Mouse (Mus musculus): Measurements from ENCODE around the gene Dohh. TPM values are rescaled to one million over a fixed set of nuclear protein-coding genes. Genes with fewer than 3 reads are reported as not detected.

The Dohh gene
- polyA plus RNA-seq, 1 experiment from 2014 or later: 48.3 TPM

DNA sequence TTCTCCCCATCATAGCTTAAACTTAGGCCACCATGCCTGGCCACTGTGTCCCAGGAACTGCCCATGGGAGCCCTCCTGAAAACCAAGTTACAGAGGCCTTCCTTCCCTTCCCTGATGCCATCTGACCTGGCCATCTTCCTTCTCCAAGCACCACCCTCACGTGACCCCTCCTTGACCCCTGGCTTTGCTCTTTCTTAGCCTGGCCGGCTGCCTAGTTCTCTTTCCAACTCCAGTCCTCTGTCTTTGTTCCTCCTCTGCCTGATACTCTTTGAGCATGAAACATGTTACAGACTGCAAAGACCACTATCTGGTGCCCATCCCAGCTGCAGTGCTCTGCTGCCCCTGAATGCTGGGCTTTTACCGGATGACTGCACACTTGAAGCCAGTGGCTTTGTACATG is 5.1 kb downstream of the Dohh start:
- H3K4me2 ChIP-seq (ENCODE audit: low read depth, low read length): no peak overlapping the region
- H3K4me1 ChIP-seq (ENCODE audit: control insufficient read depth, low read depth, low read length): peaks cover 44% of the 10 kb centered on the region

DNA sequence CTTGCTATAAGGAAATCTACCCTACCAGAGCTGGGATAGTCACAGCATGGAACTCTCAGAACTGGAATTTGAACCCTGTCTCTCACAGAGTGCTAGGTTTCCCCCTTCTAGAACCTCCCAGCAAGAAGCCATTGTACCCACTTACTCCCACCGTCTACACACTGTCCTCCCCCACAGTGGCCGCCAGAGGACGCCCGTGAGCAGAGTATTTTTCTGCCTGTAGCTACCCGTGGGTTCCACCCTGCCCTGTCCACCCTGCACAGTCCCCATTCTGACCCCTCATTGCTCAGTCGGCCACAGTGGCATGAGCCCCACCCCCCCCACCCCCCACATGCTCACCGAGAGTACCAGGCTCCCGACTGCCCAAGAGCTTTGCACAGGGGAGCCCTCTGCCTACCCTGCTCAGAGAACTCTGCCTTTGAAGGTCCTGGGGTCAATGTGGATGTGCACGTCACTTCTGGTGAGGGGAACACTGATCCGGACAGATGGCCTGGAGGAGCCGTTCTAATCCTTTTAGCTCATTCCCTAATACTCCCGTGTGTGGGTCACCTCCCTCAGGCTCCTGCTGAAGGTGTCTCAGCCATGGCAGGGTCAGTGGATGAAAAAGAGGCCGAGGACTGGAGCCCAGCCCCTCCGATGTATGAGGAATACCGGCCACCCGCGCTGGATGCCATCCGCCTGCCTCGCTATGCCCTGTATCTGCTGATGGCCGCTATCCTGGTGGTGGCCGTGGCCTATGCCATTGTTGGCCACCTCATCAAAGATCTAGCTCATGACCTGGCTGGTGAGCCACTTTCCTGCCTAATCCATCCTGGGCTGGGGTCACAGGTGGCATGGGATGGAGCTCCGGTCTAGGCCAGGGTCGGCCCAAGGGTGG is 5.8 kb downstream of the Dohh start:
- H3K4me1 ChIP-seq (ENCODE audit: control insufficient read depth, low read depth, low read length): peaks cover 40% of the 10 kb centered on the region
- peaks cover 26% of the 10 kb centered on the region for H3K36me3 ChIP-seq (ENCODE audit: control insufficient read depth, insufficient read depth)
- H3K4me2 ChIP-seq (ENCODE audit: low read depth, low read length): no peak overlapping the region
- H3K9ac ChIP-seq (ENCODE audit: low read depth, low read length): no peak overlapping the region
- peak; percentile 44 for ATAC-seq (ENCODE audit: low read depth)
- no peak overlapping the region for H3K4me3 ChIP-seq (ENCODE audit: low read depth, low read length)
- no peaks in the 10 kb centered on the region for H3K9me3 ChIP-seq (replicated peaks; ENCODE audit: control insufficient read depth, low read length)
- no peak overlapping the region for H3K27ac ChIP-seq (ENCODE audit: low read length)
- no peaks in the 10 kb centered on the region for H3K27me3 ChIP-seq (ENCODE audit: control insufficient read depth, insufficient read depth, low read depth, low read length)
- 55% methylated on average over 23 of the region's 23 CpGs for WGBS (ENCODE audit: insufficient replicate concordance)

More for the DNA sequence above, 5.1 kb downstream of the Dohh start:
- H3K36me3 ChIP-seq (ENCODE audit: control insufficient read depth, insufficient read depth): peaks cover 26% of the 10 kb centered on the region
- peak overlapping the region; percentile 25; the same call in 1 of the 2 replicates for H3K27ac ChIP-seq (ENCODE audit: low read length)
- no peaks in the 10 kb centered on the region for H3K9me3 ChIP-seq (replicated peaks; ENCODE audit: control insufficient read depth, low read length)
- H3K9ac ChIP-seq (ENCODE audit: low read depth, low read length): no peak overlapping the region
- H3K27me3 ChIP-seq (ENCODE audit: control insufficient read depth, insufficient read depth, low read depth, low read length): no peaks in the 10 kb centered on the region
- 70% methylated on average over 3 of the region's 3 CpGs for WGBS (ENCODE audit: insufficient replicate concordance)
- no peak for ATAC-seq (ENCODE audit: low read depth)
- H3K4me3 ChIP-seq (ENCODE audit: low read depth, low read length): no peak overlapping the region

DNA sequence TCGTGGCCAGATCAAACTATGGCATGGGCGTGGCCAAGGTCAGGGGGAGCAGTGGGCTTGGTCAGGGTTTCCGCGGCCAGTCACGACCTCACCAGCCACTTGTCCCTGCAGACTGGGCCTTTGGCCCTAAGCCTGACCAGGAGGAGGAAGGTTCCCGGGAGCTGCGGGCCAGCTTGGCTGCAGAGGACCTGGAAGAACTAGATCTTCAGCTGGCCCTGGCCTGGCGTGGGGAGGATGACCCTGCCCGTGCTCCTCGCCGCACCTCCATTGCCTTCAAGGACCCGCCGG is 6.4 kb downstream of the Dohh start:
- H3K9ac ChIP-seq (ENCODE audit: low read depth, low read length): no peak overlapping the region
- H3K4me3 ChIP-seq (ENCODE audit: low read depth, low read length): no peak overlapping the region
- H3K27ac ChIP-seq (ENCODE audit: low read length): no peak overlapping the region
- WGBS (ENCODE audit: insufficient replicate concordance): 79% methylated on average over 13 of the region's 13 CpGs
- ATAC-seq (ENCODE audit: low read depth): no peak
- H3K9me3 ChIP-seq (replicated peaks; ENCODE audit: control insufficient read depth, low read length): no peaks in the 10 kb centered on the region
- peaks cover 34% of the 10 kb centered on the region for H3K4me1 ChIP-seq (ENCODE audit: control insufficient read depth, low read depth, low read length)
- peaks cover 26% of the 10 kb centered on the region for H3K36me3 ChIP-seq (ENCODE audit: control insufficient read depth, insufficient read depth)
- H3K4me2 ChIP-seq (ENCODE audit: low read depth, low read length): no peak overlapping the region
- no peaks in the 10 kb centered on the region for H3K27me3 ChIP-seq (ENCODE audit: control insufficient read depth, insufficient read depth, low read depth, low read length)

DNA sequence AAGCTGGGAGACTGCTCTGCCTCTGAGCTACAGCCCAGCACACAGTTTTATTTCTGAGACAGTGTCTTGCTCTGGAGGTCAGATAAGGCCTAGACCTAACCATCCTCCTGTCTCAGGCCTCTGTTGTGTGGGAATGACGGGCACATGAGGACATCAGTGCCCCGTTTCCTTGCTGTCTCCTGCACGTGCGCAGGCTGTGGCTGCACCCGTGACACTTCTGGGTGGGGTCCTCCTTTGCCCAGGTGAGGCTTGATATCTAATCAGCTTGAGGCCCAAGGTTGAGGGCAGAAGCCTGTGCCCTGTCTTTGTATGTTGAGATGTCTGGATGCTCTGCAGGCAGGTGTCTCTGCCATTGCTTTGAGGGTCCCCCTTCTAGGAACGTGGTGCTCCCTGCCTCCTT is 8.0 kb downstream of the Dohh start:
- ATAC-seq (ENCODE audit: low read depth): no peak
- no peak overlapping the region for H3K4me3 ChIP-seq (ENCODE audit: low read depth, low read length)
- no peak overlapping the region for H3K9ac ChIP-seq (ENCODE audit: low read depth, low read length)
- H3K9me3 ChIP-seq (replicated peaks; ENCODE audit: control insufficient read depth, low read length): no peaks in the 10 kb centered on the region
- WGBS (ENCODE audit: insufficient replicate concordance): 60% methylated on average over 6 of the region's 6 CpGs
- H3K4me1 ChIP-seq (ENCODE audit: control insufficient read depth, low read depth, low read length): peaks cover 29% of the 10 kb centered on the region
- no peak overlapping the region for H3K4me2 ChIP-seq (ENCODE audit: low read depth, low read length)
- no peaks in the 10 kb centered on the region for H3K27me3 ChIP-seq (ENCODE audit: control insufficient read depth, insufficient read depth, low read depth, low read length)
- no peak overlapping the region for H3K27ac ChIP-seq (ENCODE audit: low read length)
- H3K36me3 ChIP-seq (ENCODE audit: control insufficient read depth, insufficient read depth): peaks cover 12% of the 10 kb centered on the region

DNA sequence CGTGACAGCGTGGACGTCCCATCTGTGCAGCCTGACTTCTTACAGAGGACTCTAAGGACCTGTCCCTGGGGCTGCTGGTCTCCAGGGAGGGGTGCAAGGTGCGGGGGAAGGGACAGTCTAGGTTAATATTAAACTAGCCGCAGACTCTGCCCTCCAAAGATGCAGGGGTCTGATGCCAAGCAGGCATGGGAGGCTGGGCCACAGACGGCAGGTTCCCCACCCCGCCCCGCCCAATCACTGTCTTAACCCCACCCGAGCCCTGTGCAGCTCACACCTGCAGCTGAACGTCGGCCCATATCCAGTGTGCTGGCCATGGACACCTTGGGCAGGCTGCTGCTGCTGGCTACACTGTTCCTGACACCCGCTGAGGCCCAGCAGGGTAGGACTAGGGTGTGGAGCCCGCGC is 8.6 kb downstream of the Dohh start, which contains the start of gene Smim24:
Gene Smim24, plus strand, starts transcription at position 271 of the 405 bp plus-strand sequence.
- Histone ChIP-seq H3K9ac (ENCODE audit: low read depth, low read length) (peak within 1 kb of the TSS; percentile 6; the same call in 1 of the 2 replicates), H3K4me1 (ENCODE audit: control insufficient read depth, low read depth, low read length) (peaks cover 29% of the 10 kb centered on the region), H3K36me3 (ENCODE audit: control insufficient read depth, insufficient read depth) (peaks cover 7% of the 10 kb centered on the region), H3K27ac (ENCODE audit: low read length) (no peak within 1 kb of the TSS), H3K4me3 (ENCODE audit: low read depth, low read length) (peak within 1 kb of the TSS; percentile 16), H3K4me2 (ENCODE audit: low read depth, low read length) (peak within 1 kb of the TSS; percentile 46), H3K9me3 (replicated peaks; ENCODE audit: control insufficient read depth, low read length) (no peaks in the 10 kb centered on the region), H3K27me3 (ENCODE audit: control insufficient read depth, insufficient read depth, low read depth, low read length) (no peaks in the 10 kb centered on the region)
- ATAC-seq (ENCODE audit: low read depth): no peak
- WGBS (ENCODE audit: insufficient replicate concordance): 44% methylated on average over 14 of the region's 14 CpGs

DNA sequence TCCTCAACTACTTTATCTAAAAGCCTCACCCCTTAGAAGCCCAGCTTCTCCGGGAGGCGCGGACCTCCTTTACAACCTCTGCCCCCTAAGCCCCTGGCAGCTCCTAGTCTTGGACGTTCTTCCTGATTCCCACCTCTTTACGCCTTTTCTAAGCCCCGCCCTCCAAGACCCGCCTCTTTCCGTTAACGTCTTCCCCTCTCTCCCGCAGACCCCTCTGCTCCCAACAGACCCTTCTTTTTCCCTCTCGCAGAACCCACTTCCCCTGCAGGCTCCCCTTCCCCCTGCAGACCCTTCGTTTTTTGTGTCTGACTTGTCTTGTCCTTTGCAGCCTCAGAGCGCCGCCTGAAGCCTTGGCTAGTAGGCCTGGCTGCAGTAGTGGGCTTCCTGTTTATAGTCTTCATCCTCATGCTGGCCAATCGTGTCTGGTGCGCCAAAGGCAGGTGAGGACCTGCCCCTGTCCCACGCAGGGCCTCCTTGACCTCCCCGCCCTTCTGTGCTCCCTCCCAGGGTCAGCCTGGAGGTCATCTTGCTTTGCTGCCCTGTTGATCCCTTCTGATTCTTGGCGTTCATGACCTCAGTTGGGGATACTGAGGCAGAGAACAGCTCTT is 9.3 kb downstream of the Dohh start:
- H3K4me1 ChIP-seq (ENCODE audit: control insufficient read depth, low read depth, low read length): peaks cover 29% of the 10 kb centered on the region
- H3K27ac ChIP-seq (ENCODE audit: low read length): no peak overlapping the region
- H3K4me3 ChIP-seq (ENCODE audit: low read depth, low read length): peak overlapping the region; percentile 16
- H3K36me3 ChIP-seq (ENCODE audit: control insufficient read depth, insufficient read depth): no peaks in the 10 kb centered on the region
- peak overlapping the region; percentile 46 for H3K4me2 ChIP-seq (ENCODE audit: low read depth, low read length)
- no peak for ATAC-seq (ENCODE audit: low read depth)
- no peaks in the 10 kb centered on the region for H3K9me3 ChIP-seq (replicated peaks; ENCODE audit: control insufficient read depth, low read length)
- no peaks in the 10 kb centered on the region for H3K27me3 ChIP-seq (ENCODE audit: control insufficient read depth, insufficient read depth, low read depth, low read length)
- H3K9ac ChIP-seq (ENCODE audit: low read depth, low read length): peak overlapping the region; percentile 6; the same call in 1 of the 2 replicates
- WGBS (ENCODE audit: insufficient replicate concordance): 6% methylated on average over 19 of the region's 19 CpGs

DNA sequence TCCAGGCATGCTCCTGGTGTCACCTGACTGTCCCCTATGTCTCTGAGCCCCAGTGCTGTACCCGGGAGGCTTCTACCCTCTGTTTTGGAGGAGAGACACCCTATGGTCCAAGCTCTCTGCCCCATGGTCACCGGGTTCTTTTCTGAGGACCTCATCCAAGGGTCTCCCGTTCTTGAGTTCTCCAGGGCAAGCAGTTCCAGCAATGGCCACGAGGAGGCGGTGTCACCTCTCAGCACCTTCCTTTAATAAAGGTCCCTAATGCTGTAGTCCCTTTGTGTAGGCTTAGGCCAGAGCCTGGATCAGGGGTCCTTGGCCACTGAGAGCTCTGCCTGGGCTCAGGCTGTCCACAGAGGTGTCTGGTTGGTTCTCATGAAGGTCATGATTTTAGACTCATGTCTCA is 10.9 kb downstream of the Dohh start:
- Histone ChIP-seq H3K36me3 (ENCODE audit: control insufficient read depth, insufficient read depth) (no peaks in the 10 kb centered on the region), H3K9me3 (replicated peaks; ENCODE audit: control insufficient read depth, low read length) (no peaks in the 10 kb centered on the region), H3K4me2 (ENCODE audit: low read depth, low read length) (no peak overlapping the region), H3K27me3 (ENCODE audit: control insufficient read depth, insufficient read depth, low read depth, low read length) (no peaks in the 10 kb centered on the region), H3K27ac (ENCODE audit: low read length) (no peak overlapping the region), H3K9ac (ENCODE audit: low read depth, low read length) (no peak overlapping the region), H3K4me3 (ENCODE audit: low read depth, low read length) (no peak overlapping the region), H3K4me1 (ENCODE audit: control insufficient read depth, low read depth, low read length) (peaks cover 15% of the 10 kb centered on the region)
- 8% methylated on average over 5 of the region's 5 CpGs for WGBS (ENCODE audit: insufficient replicate concordance)
- ATAC-seq (ENCODE audit: low read depth): peak; percentile 4; the same call in 1 of the 2 replicates

DNA sequence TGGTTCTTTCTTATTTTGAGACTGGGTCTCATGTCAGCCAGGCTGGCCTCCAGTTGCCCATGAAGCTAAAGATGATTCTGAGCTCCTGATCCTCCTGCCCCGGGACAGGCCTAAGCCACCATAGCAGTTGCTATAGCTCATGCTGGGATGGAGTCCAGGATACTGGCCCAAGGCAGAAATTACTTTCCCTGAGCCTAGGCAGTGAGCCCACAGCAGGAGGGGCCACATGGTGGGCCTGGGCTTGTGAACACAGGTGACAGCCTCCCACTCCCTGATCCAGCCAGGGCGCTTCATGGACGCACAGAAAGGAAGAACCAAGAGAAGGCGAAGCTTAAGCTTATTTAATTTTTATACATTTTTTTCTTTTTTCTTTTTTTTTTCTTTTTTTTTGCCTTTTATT is 11.6 kb downstream of the Dohh start:
- Histone ChIP-seq H3K27ac (ENCODE audit: low read length) (no peak overlapping the region), H3K9ac (ENCODE audit: low read depth, low read length) (no peak overlapping the region), H3K4me1 (ENCODE audit: control insufficient read depth, low read depth, low read length) (peaks cover 14% of the 10 kb centered on the region), H3K4me3 (ENCODE audit: low read depth, low read length) (no peak overlapping the region), H3K36me3 (ENCODE audit: control insufficient read depth, insufficient read depth) (no peaks in the 10 kb centered on the region), H3K9me3 (replicated peaks; ENCODE audit: control insufficient read depth, low read length) (no peaks in the 10 kb centered on the region), H3K4me2 (ENCODE audit: low read depth, low read length) (no peak overlapping the region), H3K27me3 (ENCODE audit: control insufficient read depth, insufficient read depth, low read depth, low read length) (no peaks in the 10 kb centered on the region)
- ATAC-seq (ENCODE audit: low read depth): no peak
- WGBS (ENCODE audit: insufficient replicate concordance): 71% methylated on average over 4 of the region's 4 CpGs

DNA sequence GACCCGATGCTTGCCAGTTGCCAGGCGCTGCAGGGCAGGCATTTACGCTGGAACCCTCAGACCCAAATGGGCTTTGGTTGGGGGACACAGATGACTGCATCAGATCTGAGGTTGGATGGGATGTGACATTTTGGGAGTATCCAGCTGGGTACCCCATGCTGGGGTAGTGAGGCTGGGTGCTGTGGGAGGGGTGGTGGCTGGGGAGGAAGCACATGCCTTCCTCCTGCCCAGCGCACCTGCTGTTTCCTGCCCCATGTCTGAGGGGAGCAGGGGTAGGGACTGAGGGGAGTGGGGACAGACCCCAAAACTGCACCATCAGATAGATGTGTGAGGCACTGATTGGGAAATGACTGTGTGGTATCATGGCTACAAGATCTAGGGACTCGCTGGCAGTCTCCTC is 12.5 kb downstream of the Dohh start:
- no peak overlapping the region for H3K4me2 ChIP-seq (ENCODE audit: low read depth, low read length)
- no peak overlapping the region for H3K9ac ChIP-seq (ENCODE audit: low read depth, low read length)
- 75% methylated on average over 5 of the region's 5 CpGs for WGBS (ENCODE audit: insufficient replicate concordance)

More for the DNA sequence above, 12.5 kb downstream of the Dohh start:
- Histone ChIP-seq H3K36me3 (ENCODE audit: control insufficient read depth, insufficient read depth) (no peaks in the 10 kb centered on the region), H3K4me1 (ENCODE audit: control insufficient read depth, low read depth, low read length) (peaks cover 21% of the 10 kb centered on the region), H3K4me3 (ENCODE audit: low read depth, low read length) (no peak overlapping the region), H3K9me3 (replicated peaks; ENCODE audit: control insufficient read depth, low read length) (no peaks in the 10 kb centered on the region), H3K27me3 (ENCODE audit: control insufficient read depth, insufficient read depth, low read depth, low read length) (no peaks in the 10 kb centered on the region), H3K27ac (ENCODE audit: low read length) (no peak overlapping the region)
- ATAC-seq (ENCODE audit: low read depth): no peak

Data from liver, embryonic 16.5 days (tissue).